Mouse (Mus musculus): ENCODE data around the gene Vmn1r101. TPM values are rescaled to one million over a fixed set of nuclear protein-coding genes. Genes with fewer than 3 reads are reported as not detected.
"Not testable (repeated sequence)": the region's sequence is repeated elsewhere in the genome, so short reads cannot be mapped to it uniquely, and the experiment has no call there.

Vmn1r101 gene
- not detected in 2 replicates for total RNA-seq (2017)

- not testable (repeated sequence) for ATAC-seq (replicated peaks in 1 of 2; ENCODE audit: insufficient read depth in 1 of 2, low FRiP score in 2 of 2, low TSS enrichment in 1 of 2, low read depth in 1 of 2, poor library complexity in 2 of 2, severe bottlenecking in 2 of 2)
Observed at GRCm38 (mm10) chr7:20442493-20442892, at the start of gene Vmn1r101. Gene Vmn1r101, minus strand, starts transcription at chr7:20442593.

DNA sequence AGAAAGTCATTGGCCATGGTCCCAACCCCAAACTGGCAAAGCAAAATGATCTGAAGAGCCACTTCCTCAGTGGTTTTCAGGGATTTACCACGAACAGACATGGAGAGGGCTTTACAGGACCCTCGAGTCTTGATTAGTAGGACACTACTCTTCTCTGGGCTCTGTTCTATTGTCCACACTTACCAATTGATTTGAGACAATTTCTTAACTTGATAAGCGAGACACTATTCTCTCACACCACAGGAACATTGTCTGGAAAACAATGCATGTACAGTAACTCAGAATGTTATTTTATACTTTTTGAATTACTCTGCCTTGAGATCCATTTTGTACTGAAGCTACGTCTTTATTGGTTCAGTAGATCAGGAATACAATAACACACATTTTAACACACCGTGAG is 32.4 kb upstream of the Vmn1r101 start, which contains the start of gene Gm10670:
Gene Gm10670, minus strand, starts transcription at position 101 of the 400 bp plus-strand sequence.
- not testable (repeated sequence) for ATAC-seq (replicated peaks in 1 of 2; ENCODE audit: insufficient read depth in 1 of 2, low FRiP score in 2 of 2, low TSS enrichment in 1 of 2, low read depth in 1 of 2, poor library complexity in 2 of 2, severe bottlenecking in 2 of 2)

DNA sequence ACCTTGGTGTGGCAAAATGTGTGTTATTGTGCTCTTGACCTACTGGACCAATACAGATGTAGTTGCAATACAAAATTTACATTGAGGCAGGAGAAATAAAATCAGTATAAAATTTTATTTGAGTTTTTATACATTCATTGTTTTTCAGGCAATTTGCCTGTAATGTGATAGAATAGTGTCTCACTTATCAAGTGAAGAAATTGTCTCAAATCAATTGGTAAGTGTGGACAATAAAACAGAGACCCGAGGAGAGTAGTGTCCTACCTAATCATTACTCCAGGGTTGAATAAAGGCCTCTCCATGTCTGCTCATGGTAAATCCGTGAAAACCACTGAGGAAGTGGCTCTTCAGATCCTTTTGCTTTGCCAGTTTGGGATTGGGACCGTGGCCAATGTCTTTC is 24.8 kb downstream of the Vmn1r101 start, which contains the start of gene Vmn1r100:
Gene Vmn1r100, plus strand, starts transcription at position 301 of the 400 bp plus-strand sequence.
- ATAC-seq (replicated peaks in 1 of 2; ENCODE audit: insufficient read depth in 1 of 2, low FRiP score in 2 of 2, low TSS enrichment in 1 of 2, low read depth in 1 of 2, poor library complexity in 2 of 2, severe bottlenecking in 2 of 2) = not testable (repeated sequence)

Other genes with a start within 250 kb of the Vmn1r101 start
- not detected in 2 replicates for gene Vmn1r95, start 248.9 kb downstream of the Vmn1r101 start, total RNA-seq (2017)
- not detected in 2 replicates for gene Gm6164, start 237.0 kb downstream of the Vmn1r101 start, total RNA-seq (2017)
- not detected in 2 replicates for gene Gm4498, start 208.8 kb downstream of the Vmn1r101 start, total RNA-seq (2017)
- gene Gm5890, start 179.8 kb downstream of the Vmn1r101 start, total RNA-seq (2017) = not detected in 2 replicates
- gene Gm4133, start 108.5 kb downstream of the Vmn1r101 start, total RNA-seq (2017) = not detected in 2 replicates
- not detected in 2 replicates for gene Gm5728, start 67.2 kb downstream of the Vmn1r101 start, total RNA-seq (2017)
- gene Vmn1r100, start 24.7 kb downstream of the Vmn1r101 start, total RNA-seq (2017) = not detected in 2 replicates
- not detected in 2 replicates for gene Gm10670, start 32.3 kb upstream of the Vmn1r101 start, total RNA-seq (2017)
- not detected in 2 replicates for gene Vmn1r103, start 67.9 kb upstream of the Vmn1r101 start, total RNA-seq (2017)
- gene Vmn1r104, start 91.2 kb upstream of the Vmn1r101 start, total RNA-seq (2017) = not detected in 2 replicates
- not detected in 2 replicates for gene Gm5726, start 103.2 kb upstream of the Vmn1r101 start, total RNA-seq (2017)
- not detected in 2 replicates for gene Gm4141, start 133.6 kb upstream of the Vmn1r101 start, total RNA-seq (2017)
- not detected in 2 replicates for gene Gm4513, start 156.4 kb upstream of the Vmn1r101 start, total RNA-seq (2017)
- gene Vmn1r107, start 226.3 kb upstream of the Vmn1r101 start, total RNA-seq (2017) = not detected in 2 replicates

All from hematopoietic stem cell, adult 5-6 weeks (primary cell).